Mouse (Mus musculus) MEL (cell line): ENCODE data around the gene Lhpp. TPM values are rescaled to one million over a fixed set of nuclear protein-coding genes. Genes with fewer than 3 reads are reported as not detected.

Experiments used
- DNase-seq: peaks from one replicate; pipeline ENCODE4 v3.0.0; 2011; ENCODE audit warnings: low read depth, low spot score
- H3K27ac ChIP-seq: 2 replicates; pipeline ENCODE4 v1.5.1; 2012; ENCODE audit warnings: low read depth, mild to moderate bottlenecking, control low read depth, low read length, moderate library complexity; ENCODE audit not compliant: control insufficient read depth
- H3K27me3 ChIP-seq, 2 experiments: fragments of 150-350 bp in 1 of 2; sonication (generic) in 1 of 2; 2 replicates each; pipeline ENCODE4 v1.6.1; 2012; ENCODE audit warnings: low read length in 2 of 2, mild to moderate bottlenecking in 2 of 2, improper control_type of control experiment in 1 of 2, moderate library complexity in 1 of 2; ENCODE audit not compliant: insufficient read depth in 2 of 2, control insufficient read depth in 1 of 2
- H3K36me3 ChIP-seq, 2 experiments: 2 replicates each; pipeline ENCODE4 v1.6.1; 2012 to 2014; ENCODE audit warnings: low read length in 2 of 2, improper control_type of control experiment in 1 of 2, inconsistent platforms in 1 of 2, mild to moderate bottlenecking in 1 of 2; ENCODE audit not compliant: insufficient read depth in 2 of 2, control insufficient read depth in 1 of 2
- H3K4me1 ChIP-seq, 2 experiments: fragments of 150-350 bp in 1 of 2; sonication (generic) in 1 of 2; 2 replicates each; pipeline ENCODE4 v1.6.1; 2012; ENCODE audit warnings: low read length in 2 of 2, improper control_type of control experiment in 1 of 2, mild to moderate bottlenecking in 1 of 2; ENCODE audit not compliant: insufficient read depth in 2 of 2, control insufficient read depth in 1 of 2
- H3K4me3 ChIP-seq, 2 experiments: fragments of 150-350 bp in 1 of 2; sonication (generic) in 1 of 2; 2 replicates each; pipeline ENCODE4 v1.5.1; 2012; ENCODE audit warnings: low read depth in 2 of 2, low read length in 2 of 2, mild to moderate bottlenecking in 2 of 2, moderate library complexity in 2 of 2, control low read depth in 1 of 2, improper control_type of control experiment in 1 of 2; ENCODE audit not compliant: control insufficient read depth in 1 of 2, insufficient read depth in 1 of 2
- H3K79me2 ChIP-seq: 2 replicates; pipeline ENCODE4 v1.6.1; 2012; ENCODE audit warnings: mild to moderate bottlenecking, low read length, moderate library complexity; ENCODE audit not compliant: control insufficient read depth, poor library complexity, insufficient read depth
- H3K9ac ChIP-seq: 2 replicates; pipeline ENCODE4 v1.6.1; 2012; ENCODE audit warnings: low read depth, mild to moderate bottlenecking, control low read depth, low read length, moderate library complexity; ENCODE audit not compliant: control insufficient read depth, poor library complexity, severe bottlenecking
- H3K9me3 ChIP-seq: fragments of 150-350 bp; sonication (generic); replicated peaks from 2 replicates; pipeline ENCODE4 v1.6.1; 2012; ENCODE audit warnings: mild to moderate bottlenecking, low read length, improper control_type of control experiment, moderate library complexity; ENCODE audit not compliant: insufficient read depth
- BHLHE40 ChIP-seq: IDR thresholded peaks from 2 replicates; pipeline ENCODE4 v1.6.1; 2012; ENCODE audit warnings: low read depth, mild to moderate bottlenecking, inconsistent platforms, low read length, improper control_type of control experiment, borderline replicate concordance
- CHD1 ChIP-seq: IDR thresholded peaks from 2 replicates; pipeline ENCODE4 v1.6.1; 2012; ENCODE audit warnings: low read depth, mild to moderate bottlenecking, inconsistent platforms, low read length, improper control_type of control experiment
- CHD2 ChIP-seq: IDR thresholded peaks from 2 replicates; pipeline ENCODE4 v1.6.1; 2011; ENCODE audit warnings: low read length, improper control_type of control experiment
- CTCF ChIP-seq, 3 experiments: IDR thresholded peaks in 2 of 3; conservative IDR thresholded peaks in 1 of 3; 2 replicates each; pipeline ENCODE4 v1.5.1; 2011 to 2012; ENCODE audit warnings: low read length in 3 of 3, low read depth in 2 of 3, mild to moderate bottlenecking in 2 of 3, improper control_type of control experiment in 1 of 3, inconsistent platforms in 1 of 3, mixed read lengths in 1 of 3, moderate library complexity in 1 of 3; ENCODE audit not compliant: control insufficient read depth in 1 of 3, insufficient read depth in 1 of 3, poor library complexity in 1 of 3, severe bottlenecking in 1 of 3
- E2F4 ChIP-seq: IDR thresholded peaks from 2 replicates; pipeline ENCODE4 v1.6.1; 2011; ENCODE audit warnings: low read depth, low read length, improper control_type of control experiment, borderline replicate concordance
- ELF1 ChIP-seq: IDR thresholded peaks from 2 replicates; pipeline ENCODE4 v1.6.1; 2014; ENCODE audit warnings: low read depth, mild to moderate bottlenecking, inconsistent platforms, low read length, improper control_type of control experiment, moderate library complexity
- EP300 ChIP-seq, 2 experiments: IDR thresholded peaks; 2 replicates each; pipeline ENCODE4 v1.6.1; 2011; ENCODE audit warnings: improper control_type of control experiment in 2 of 2, low read length in 2 of 2, low read depth in 1 of 2, mild to moderate bottlenecking in 1 of 2
- ETS1 ChIP-seq: IDR thresholded peaks from 2 replicates; pipeline ENCODE4 v1.6.1; 2012; ENCODE audit warnings: low read depth, mild to moderate bottlenecking, inconsistent platforms, low read length, improper control_type of control experiment, moderate library complexity
- GATA1 ChIP-seq: IDR thresholded peaks from 2 replicates; pipeline ENCODE4 v1.6.1; 2011; ENCODE audit warnings: low read depth, low read length, improper control_type of control experiment
- HCFC1 ChIP-seq: IDR thresholded peaks from 2 replicates; pipeline ENCODE4 v1.6.1; 2012; ENCODE audit warnings: low read depth, mild to moderate bottlenecking, inconsistent platforms, low read length, improper control_type of control experiment, moderate library complexity
- JUND ChIP-seq: IDR thresholded peaks from 2 replicates; pipeline ENCODE4 v1.6.1; 2011; ENCODE audit warnings: low read depth, mild to moderate bottlenecking, improper control_type of control experiment, low read length
- KAT2A ChIP-seq: conservative IDR thresholded peaks from 2 replicates; pipeline ENCODE4 v1.6.1; 2012; ENCODE audit warnings: low read depth, low read length, improper control_type of control experiment, inconsistent platforms
- MAFK ChIP-seq: IDR thresholded peaks from 2 replicates; pipeline ENCODE4 v1.6.1; 2011; ENCODE audit warnings: low read depth, mild to moderate bottlenecking, low read length, improper control_type of control experiment, borderline replicate concordance
- MAX ChIP-seq: IDR thresholded peaks from 2 replicates; pipeline ENCODE4 v1.6.1; 2011; ENCODE audit warnings: low read length, improper control_type of control experiment
- MYB ChIP-seq: IDR thresholded peaks from 2 replicates; pipeline ENCODE4 v1.6.1; 2011; ENCODE audit warnings: mild to moderate bottlenecking, low read depth, low read length, improper control_type of control experiment
- MYC ChIP-seq: IDR thresholded peaks from 2 replicates; pipeline ENCODE4 v1.6.1; 2011; ENCODE audit warnings: low read depth, mild to moderate bottlenecking, low read length, improper control_type of control experiment, moderate library complexity
- NELFE ChIP-seq: IDR thresholded peaks from 2 replicates; pipeline ENCODE4 v1.6.1; 2011; ENCODE audit warnings: low read depth, low read length, improper control_type of control experiment
- NRF1 ChIP-seq: IDR thresholded peaks from 2 replicates; pipeline ENCODE4 v1.6.1; 2014; ENCODE audit warnings: low read depth, mild to moderate bottlenecking, inconsistent platforms, low read length, improper control_type of control experiment, moderate library complexity; ENCODE audit not compliant: poor library complexity, insufficient read depth, severe bottlenecking
- POLR2A ChIP-seq, 2 experiments: IDR thresholded peaks; 2 replicates each; pipeline ENCODE4 v1.6.1; 2011 to 2012; ENCODE audit warnings: low read length in 2 of 2, mild to moderate bottlenecking in 2 of 2, control low read depth in 1 of 2, improper control_type of control experiment in 1 of 2, low read depth in 1 of 2, moderate library complexity in 1 of 2; ENCODE audit not compliant: control insufficient read depth in 1 of 2, insufficient read depth in 1 of 2, poor library complexity in 1 of 2
- POLR2AphosphoS2 ChIP-seq: IDR thresholded peaks from 2 replicates; pipeline ENCODE4 v1.6.1; 2011; ENCODE audit warnings: low read length, improper control_type of control experiment
- POLR2AphosphoS5 ChIP-seq: IDR thresholded peaks from 2 replicates; pipeline ENCODE4 v1.6.1; 2012; ENCODE audit warnings: low read depth, borderline replicate concordance, mild to moderate bottlenecking, inconsistent platforms, low read length, moderate library complexity, mixed read lengths
- RAD21 ChIP-seq: IDR thresholded peaks from 2 replicates; pipeline ENCODE4 v1.6.1; 2011; ENCODE audit warnings: mild to moderate bottlenecking, low read depth, low read length, improper control_type of control experiment
- SIN3A ChIP-seq: IDR thresholded peaks from 2 replicates; pipeline ENCODE4 v1.6.1; 2012; ENCODE audit warnings: low read length, improper control_type of control experiment, inconsistent platforms
- TBP ChIP-seq: IDR thresholded peaks from 2 replicates; pipeline ENCODE4 v1.8.0; 2011; ENCODE audit warnings: low read depth, low read length, improper control_type of control experiment
- UBTF ChIP-seq: IDR thresholded peaks from 2 replicates; pipeline ENCODE4 v1.6.1; 2012; ENCODE audit warnings: low read depth, mild to moderate bottlenecking, inconsistent platforms, low read length, improper control_type of control experiment, moderate library complexity, borderline replicate concordance; ENCODE audit not compliant: insufficient read depth
- USF1 ChIP-seq: IDR thresholded peaks from 2 replicates; pipeline ENCODE4 v1.6.1; 2014; ENCODE audit warnings: low read depth, mild to moderate bottlenecking, inconsistent platforms, low read length, improper control_type of control experiment, moderate library complexity
- USF2 ChIP-seq, 2 experiments: IDR thresholded peaks; 2 replicates each; pipeline ENCODE4 v1.6.1; 2011 to 2012; ENCODE audit warnings: improper control_type of control experiment in 2 of 2, low read length in 2 of 2, borderline replicate concordance in 1 of 2, inconsistent platforms in 1 of 2, low read depth in 1 of 2, mild to moderate bottlenecking in 1 of 2; ENCODE audit not compliant: insufficient read depth in 1 of 2
- ZC3H11A ChIP-seq: IDR thresholded peaks from 2 replicates; pipeline ENCODE4 v1.6.1; 2012; ENCODE audit warnings: low read depth, mild to moderate bottlenecking, inconsistent platforms, low read length, improper control_type of control experiment
- ZKSCAN1 ChIP-seq: IDR thresholded peaks from 2 replicates; pipeline ENCODE4 v1.6.1; 2012; ENCODE audit warnings: low read depth, mild to moderate bottlenecking, inconsistent platforms, low read length, improper control_type of control experiment, moderate library complexity
- polyA plus RNA-seq, 2 experiments: library from polyadenylated mRNA; stranded (reverse) in 1 of 2; unstranded in 1 of 2; fragments of >175 nt in 1 of 2; fragments of >200 nt in 1 of 2; gene quantifications; 2 replicates each; pipeline versions ENCODE4 v1.2.1 to v1.2.4; 2012; ENCODE audit warnings: low replicate concordance in 2 of 2, low read depth in 1 of 2; ENCODE audit not compliant: insufficient read length in 2 of 2, insufficient read depth in 1 of 2, missing spikeins in 1 of 2
- total RNA-seq: library from RNA; depleted of rRNA; stranded (reverse); fragments of 300-350 nt; gene quantifications from 2 replicates; pipeline ENCODE4 v1.2.3, GENCODE M21; 2012

Lhpp gene
- total and polyA plus RNA-seq, 3 experiments: 31.0 to 39.3 TPM; not detected in 1

DNA sequence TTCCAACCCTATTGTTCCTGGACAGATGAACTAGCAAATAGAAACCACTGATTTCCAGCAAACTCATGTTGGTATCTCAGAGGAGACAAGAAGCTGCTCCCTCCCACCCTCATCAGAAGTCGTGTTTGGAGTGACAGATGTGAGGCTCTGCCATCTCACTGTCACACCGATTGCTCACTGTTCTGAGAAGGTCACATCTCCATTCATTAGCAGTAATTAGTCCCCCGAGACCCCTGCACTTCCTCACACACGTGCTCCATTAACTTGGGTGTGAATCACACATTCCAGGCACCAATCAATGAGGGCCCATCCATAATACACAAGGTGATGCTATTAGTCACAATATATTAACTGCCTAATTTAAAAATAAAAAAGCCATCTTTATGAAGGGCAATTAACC lies 15.7 kb downstream of the Lhpp start:
- H3K4me3 ChIP-seq: no peak overlapping the region
- TF ChIP-seq E2F4 (no peak), MAX (no peak), ZC3H11A (no peak), USF1 (no peak), RAD21 (no peak), MYB (no peak), CHD2 (no peak), BHLHE40 (no peak), ZKSCAN1 (no peak), HCFC1 (no peak), EP300 (IDR thresholded peaks at IDR 0.05; ENCODE audit: low read depth in 1 of 2, low read length in 2 of 2) (no peak)
- no peak overlapping the region for H3K27ac ChIP-seq
- H3K36me3 ChIP-seq: no peaks in the 10 kb centered on the region
- no peaks in the 10 kb centered on the region for H3K27me3 ChIP-seq
- no peaks in the 10 kb centered on the region for H3K79me2 ChIP-seq
- no peak for DNase-seq
- H3K9ac ChIP-seq: no peak overlapping the region
- H3K4me1 ChIP-seq: no peaks in the 10 kb centered on the region
- no peaks in the 10 kb centered on the region for H3K9me3 ChIP-seq

DNA sequence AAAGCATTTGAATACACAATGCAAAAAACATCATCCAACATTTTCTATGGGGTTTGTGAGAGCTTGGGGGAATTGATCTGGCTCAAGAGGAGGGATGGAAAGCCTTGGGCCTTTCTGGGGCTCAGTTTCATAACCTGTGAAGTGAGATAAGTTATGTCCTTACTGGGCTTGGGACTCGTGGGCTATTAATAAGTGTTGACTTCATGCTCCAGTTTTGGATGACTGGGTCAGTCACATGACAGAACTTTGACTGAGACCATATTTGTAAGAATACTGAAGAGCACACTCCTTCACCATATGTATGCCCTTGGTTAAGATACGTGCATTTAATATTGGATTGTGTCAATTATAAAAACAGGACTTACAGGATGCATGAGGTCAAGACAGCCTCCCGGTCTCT lies 17.0 kb downstream of the Lhpp start:
- Histone ChIP-seq H3K27me3 (no peaks in the 10 kb centered on the region), H3K4me1 (no peaks in the 10 kb centered on the region), H3K79me2 (no peaks in the 10 kb centered on the region), H3K9me3 (no peaks in the 10 kb centered on the region), H3K4me3 (no peak overlapping the region)
- no peak for DNase-seq
- TF ChIP-seq NELFE (no peak), NRF1 (no peak), GATA1 (no peak), MYB (no peak), SIN3A (no peak), ELF1 (no peak), CTCF (IDR thresholded peaks at IDR 0.05 in 2 of 3, conservative IDR thresholded peaks at IDR 0.05 in 1 of 3; ENCODE audit: control insufficient read depth in 1 of 3, insufficient read depth in 1 of 3, low read depth in 2 of 3, low read length in 3 of 3, poor library complexity in 1 of 3, severe bottlenecking in 1 of 3) (no peak), ETS1 (no peak), CHD1 (no peak), JUND (no peak), POLR2AphosphoS5 (no peak), MAFK (no peak), TBP (no peak), KAT2A (no peak), POLR2AphosphoS2 (no peak), POLR2A (IDR thresholded peaks at IDR 0.05; ENCODE audit: control insufficient read depth in 1 of 2, insufficient read depth in 1 of 2, low read depth in 1 of 2, low read length in 2 of 2, poor library complexity in 1 of 2) (no peak), USF2 (IDR thresholded peaks at IDR 0.05; ENCODE audit: borderline replicate concordance in 1 of 2, insufficient read depth in 1 of 2, low read depth in 1 of 2, low read length in 2 of 2) (no peak), UBTF (no peak), E2F4 (no peak), MYC (no peak)
- TF ChIP-seq, all 39 proteins: peak for 0
- Histone ChIP-seq H3K9ac (no peak overlapping the region), H3K36me3 (no peaks in the 10 kb centered on the region), H3K27ac (no peak overlapping the region)
